Mouse (Mus musculus) forebrain, embryonic 13.5 days (tissue): ENCODE data around the gene Pcyt1a. TPM values are rescaled to one million over a fixed set of nuclear protein-coding genes. Genes with fewer than 3 reads are reported as not detected.
"Not testable (repeated sequence)": the region's sequence is repeated elsewhere in the genome, so short reads cannot be mapped to it uniquely, and the experiment has no call there.

Source experiments
- ATAC-seq: fragments of 200-750 bp; cut with Nextera tagmentation; 2 replicates; pipeline ENCODE4 v1.8.0; 2017
- H3K27ac ChIP-seq: fragments of 300-500 bp; sonication (generic); 2 replicates; pipeline ENCODE4 v1.5.1; 2015; ENCODE audit warnings: inconsistent platforms, mild to moderate bottlenecking, moderate library complexity
- H3K27me3 ChIP-seq: fragments of 300-500 bp; sonication (generic); 2 replicates; pipeline ENCODE4 v1.6.1; 2015; ENCODE audit warnings: mild to moderate bottlenecking, inconsistent platforms
- H3K36me3 ChIP-seq: fragments of 300-500 bp; sonication (generic); 2 replicates; pipeline ENCODE4 v1.6.1; 2015; ENCODE audit warnings: mild to moderate bottlenecking, inconsistent platforms; ENCODE audit not compliant: poor library complexity, severe bottlenecking
- H3K4me1 ChIP-seq: fragments of 300-500 bp; sonication (generic); 2 replicates; pipeline ENCODE4 v1.6.1; 2015; ENCODE audit warnings: inconsistent platforms
- H3K4me2 ChIP-seq: fragments of 300-500 bp; sonication (generic); 2 replicates; pipeline ENCODE4 v1.6.1; 2015; ENCODE audit warnings: inconsistent platforms, mild to moderate bottlenecking, moderate library complexity
- H3K4me3 ChIP-seq: fragments of 300-500 bp; sonication (generic); 2 replicates; pipeline ENCODE4 v1.5.1; 2015; ENCODE audit warnings: mild to moderate bottlenecking, inconsistent platforms
- H3K9ac ChIP-seq: fragments of 300-500 bp; sonication (generic); 2 replicates; pipeline ENCODE4 v1.6.1; 2015; ENCODE audit warnings: mild to moderate bottlenecking, inconsistent platforms
- H3K9me3 ChIP-seq: fragments of 300-500 bp; sonication (generic); replicated peaks from 2 replicates; pipeline ENCODE4 v1.6.1; 2016; ENCODE audit warnings: inconsistent platforms
- WGBS: fragments of 180-500 bp; shearing (Covaris S2); methylation state at CpG from one replicate; pipeline ENCODE4 v1.1.7; 2015; 5-methylcytosine and 5-hydroxymethylcytosine counted together
- polyA plus RNA-seq: library from polyadenylated mRNA; unstranded; fragments of >200 nt; fragmentation: Nextera tagmentation; extraction: Ambion mirVana; gene quantifications from 2 replicates; pipeline ENCODE4 v1.2.1, GENCODE M21; 2015

The Pcyt1a gene
- polyA plus RNA-seq, 1 experiment from 2014 or later: 44.1 TPM

DNA sequence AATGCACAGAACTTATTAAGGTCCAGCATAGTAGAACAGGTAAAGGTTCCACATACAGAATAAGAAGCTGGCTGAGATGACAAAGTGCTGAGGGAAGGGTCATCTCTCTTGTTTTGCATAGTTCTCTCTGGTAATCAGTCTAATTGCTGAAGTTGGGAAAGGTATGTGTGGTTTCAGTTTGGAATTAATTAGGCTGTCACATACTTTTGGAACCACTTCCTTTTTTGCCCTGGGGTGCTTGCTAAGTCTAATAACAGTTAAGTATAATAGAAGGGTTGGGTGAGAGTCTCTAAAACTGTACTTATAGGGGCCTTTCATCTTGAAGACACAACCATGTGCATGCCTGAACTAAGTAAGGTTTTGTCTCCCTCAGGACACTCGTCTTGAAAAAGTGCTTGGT lies 5.9 kb downstream of the Pcyt1a start:
- H3K4me2 ChIP-seq: no peak overlapping the region
- no peak overlapping the region for H3K9ac ChIP-seq
- ATAC-seq: no peak
- H3K9me3 ChIP-seq: no peaks in the 10 kb centered on the region
- H3K27me3 ChIP-seq: no peaks in the 10 kb centered on the region
- peaks cover 5% of the 10 kb centered on the region for H3K4me1 ChIP-seq
- no peak overlapping the region for H3K27ac ChIP-seq
- H3K4me3 ChIP-seq: no peak overlapping the region
- WGBS: 78% methylated on average over 1 of the region's 1 CpGs
- H3K36me3 ChIP-seq: no peaks in the 10 kb centered on the region; the same call in 1 of the 2 replicates

- H3K4me2 ChIP-seq: no peak overlapping the region
- no peaks in the 10 kb centered on the region for H3K27me3 ChIP-seq
- no peaks in the 10 kb centered on the region for H3K4me1 ChIP-seq
- 98% methylated on average over 1 of the region's 1 CpGs for WGBS
- no peak overlapping the region for H3K9ac ChIP-seq
- H3K4me3 ChIP-seq: no peak overlapping the region
- no peak overlapping the region for H3K27ac ChIP-seq
- H3K36me3 ChIP-seq: no peaks in the 10 kb centered on the region; the same call in 1 of the 2 replicates
- no peak for ATAC-seq
- no peaks in the 10 kb centered on the region for H3K9me3 ChIP-seq
These were observed 6.5 kb downstream of the Pcyt1a start for GRCm38 (mm10) chr16:32437266-32437665.

DNA sequence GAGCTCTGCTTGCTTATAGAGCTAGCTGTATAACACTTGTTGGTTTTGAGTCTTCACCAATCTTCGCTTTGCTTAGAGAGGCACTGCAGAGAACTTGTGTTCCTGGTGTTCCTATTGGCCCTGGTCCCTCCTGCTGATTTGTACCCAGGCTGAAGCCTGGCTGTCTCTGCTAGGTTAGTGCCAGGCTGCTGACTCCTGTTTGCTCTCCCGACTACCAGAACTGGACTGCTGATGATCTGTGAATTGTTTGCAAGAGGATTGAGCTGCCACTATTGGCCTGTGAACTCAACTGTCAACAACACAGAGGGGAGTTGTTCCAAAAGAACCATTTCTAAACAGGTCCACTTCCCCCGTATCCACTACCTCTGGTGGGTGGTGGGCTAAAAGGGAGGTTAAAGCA lies 10.7 kb downstream of the Pcyt1a start:
- no peak for ATAC-seq
- no peaks in the 10 kb centered on the region; the same call in 1 of the 2 replicates for H3K36me3 ChIP-seq
- H3K9ac ChIP-seq: no peak overlapping the region
- H3K27ac ChIP-seq: no peak overlapping the region
- H3K9me3 ChIP-seq: no peaks in the 10 kb centered on the region
- H3K4me3 ChIP-seq: no peak overlapping the region
- WGBS: 95% methylated on average over 3 of the region's 3 CpGs
- no peaks in the 10 kb centered on the region for H3K27me3 ChIP-seq
- no peaks in the 10 kb centered on the region for H3K4me1 ChIP-seq
- H3K4me2 ChIP-seq: no peak overlapping the region

DNA sequence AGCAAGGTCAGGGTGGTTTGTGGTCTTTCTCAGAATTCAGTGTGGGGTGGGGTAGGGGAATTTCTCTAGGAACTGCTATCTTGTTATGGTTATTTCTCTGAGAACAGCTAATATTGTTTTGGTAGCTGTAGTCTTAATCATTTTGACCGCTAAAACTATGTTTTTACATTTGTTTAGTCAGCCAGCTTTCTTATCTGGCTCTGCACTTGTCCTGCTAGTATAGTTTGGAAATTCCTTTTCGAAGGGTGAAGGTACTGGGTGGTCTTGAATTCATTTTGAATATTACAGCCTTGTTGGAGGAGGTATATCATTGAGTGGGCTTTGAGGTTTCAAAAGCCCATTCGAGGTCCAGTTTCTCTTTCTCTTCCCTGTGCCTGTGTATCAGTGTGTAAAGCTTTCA lies 13.9 kb downstream of the Pcyt1a start:
- H3K9me3 ChIP-seq, H3K4me2 ChIP-seq, H3K27ac ChIP-seq, H3K4me1 ChIP-seq, ATAC-seq, H3K36me3 ChIP-seq, H3K9ac ChIP-seq, H3K4me3 ChIP-seq, H3K27me3 ChIP-seq: not testable (repeated sequence)
- WGBS: 87% methylated on average over 3 of the region's 3 CpGs

GRCm38 (mm10) chr16:32445558-32445957 lies 14.8 kb downstream of the Pcyt1a start:
- H3K4me2 ChIP-seq: no peak overlapping the region
- WGBS: 97% methylated on average over 1 of the region's 1 CpGs
- no peak overlapping the region for H3K9ac ChIP-seq
- H3K4me1 ChIP-seq: no peaks in the 10 kb centered on the region
- H3K4me3 ChIP-seq: no peak overlapping the region
- H3K9me3 ChIP-seq: no peaks in the 10 kb centered on the region
- ATAC-seq: no peak
- no peaks in the 10 kb centered on the region for H3K36me3 ChIP-seq
- no peaks in the 10 kb centered on the region for H3K27me3 ChIP-seq
- H3K27ac ChIP-seq: no peak overlapping the region

GRCm38 (mm10) chr16:32446563-32447138 lies 15.9 kb downstream of the Pcyt1a start:
- Histone ChIP-seq H3K9me3 (no peaks in the 10 kb centered on the region), H3K4me1 (no peaks in the 10 kb centered on the region), H3K4me3 (no peak overlapping the region), H3K9ac (no peak overlapping the region), H3K27ac (no peak overlapping the region), H3K4me2 (no peak overlapping the region), H3K36me3 (peaks cover 1% of the 10 kb centered on the region; the same call in 1 of the 2 replicates), H3K27me3 (no peaks in the 10 kb centered on the region)
- no peak for ATAC-seq
- 92% methylated on average over 2 of the region's 2 CpGs for WGBS

GRCm38 (mm10) chr16:32449665-32450064 lies 18.9 kb downstream of the Pcyt1a start:
- H3K4me1 ChIP-seq: no peaks in the 10 kb centered on the region
- no peak overlapping the region for H3K4me2 ChIP-seq
- no peaks in the 10 kb centered on the region for H3K27me3 ChIP-seq
- H3K9me3 ChIP-seq: no peaks in the 10 kb centered on the region
- no peak overlapping the region for H3K27ac ChIP-seq
- WGBS: 94% methylated on average over 3 of the region's 3 CpGs
- no peak for ATAC-seq
- no peak overlapping the region for H3K9ac ChIP-seq
- peaks cover 20% of the 10 kb centered on the region for H3K36me3 ChIP-seq
- H3K4me3 ChIP-seq: no peak overlapping the region

DNA sequence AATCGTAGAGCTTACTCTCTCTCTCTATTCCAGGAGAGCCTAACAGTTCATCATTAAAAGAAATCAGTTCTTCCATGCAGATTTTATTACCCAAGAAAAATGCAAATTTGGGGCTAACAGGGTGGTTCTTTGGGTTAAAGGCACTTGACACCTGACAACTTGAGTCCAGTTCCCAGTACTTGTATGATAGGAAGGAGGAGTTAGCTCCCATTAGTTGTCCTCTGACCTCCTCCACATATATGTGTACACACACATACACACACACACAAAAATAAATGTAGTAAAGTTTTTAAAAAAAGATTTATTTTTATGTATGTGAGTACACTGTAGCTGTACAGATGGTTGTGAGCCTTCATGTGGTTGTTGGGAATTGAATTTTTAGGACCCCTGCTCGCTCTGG lies 19.4 kb downstream of the Pcyt1a start:
- Histone ChIP-seq H3K9ac (no peak overlapping the region), H3K4me2 (no peak overlapping the region), H3K27ac (no peak overlapping the region), H3K27me3 (no peaks in the 10 kb centered on the region), H3K4me3 (no peak overlapping the region), H3K4me1 (no peaks in the 10 kb centered on the region), H3K36me3 (peaks cover 23% of the 10 kb centered on the region), H3K9me3 (no peaks in the 10 kb centered on the region)
- ATAC-seq: no peak
- 93% methylated on average over 2 of the region's 2 CpGs for WGBS

GRCm38 (mm10) chr16:32453102-32453501 lies 22.4 kb downstream of the Pcyt1a start:
- no peak overlapping the region for H3K4me3 ChIP-seq
- H3K4me2 ChIP-seq: no peak overlapping the region
- H3K9me3 ChIP-seq: no peaks in the 10 kb centered on the region
- H3K27me3 ChIP-seq: no peaks in the 10 kb centered on the region
- peaks cover 35% of the 10 kb centered on the region for H3K36me3 ChIP-seq
- no peak overlapping the region for H3K9ac ChIP-seq
- WGBS: 98% methylated on average over 8 of the region's 8 CpGs
- no peaks in the 10 kb centered on the region for H3K4me1 ChIP-seq
- ATAC-seq: no peak
- H3K27ac ChIP-seq: no peak overlapping the region

GRCm38 (mm10) chr16:32454646-32455045 lies 23.9 kb downstream of the Pcyt1a start:
- H3K27me3 ChIP-seq: no peaks in the 10 kb centered on the region
- H3K9ac ChIP-seq: no peak overlapping the region
- no peak for ATAC-seq
- no peak overlapping the region for H3K4me2 ChIP-seq
- peaks cover 35% of the 10 kb centered on the region for H3K36me3 ChIP-seq
- no peak overlapping the region for H3K27ac ChIP-seq
- H3K4me3 ChIP-seq: no peak overlapping the region
- no peaks in the 10 kb centered on the region for H3K4me1 ChIP-seq
- no peaks in the 10 kb centered on the region for H3K9me3 ChIP-seq
- 92% methylated on average over 5 of the region's 5 CpGs for WGBS

GRCm38 (mm10) chr16:32456086-32456485 lies 25.4 kb downstream of the Pcyt1a start:
- Histone ChIP-seq H3K4me1 (no peaks in the 10 kb centered on the region), H3K27me3 (no peaks in the 10 kb centered on the region), H3K4me2 (no peak overlapping the region), H3K4me3 (no peak overlapping the region), H3K9me3 (no peaks in the 10 kb centered on the region), H3K27ac (no peak overlapping the region), H3K9ac (no peak overlapping the region), H3K36me3 (peaks cover 35% of the 10 kb centered on the region)
- no peak for ATAC-seq

DNA sequence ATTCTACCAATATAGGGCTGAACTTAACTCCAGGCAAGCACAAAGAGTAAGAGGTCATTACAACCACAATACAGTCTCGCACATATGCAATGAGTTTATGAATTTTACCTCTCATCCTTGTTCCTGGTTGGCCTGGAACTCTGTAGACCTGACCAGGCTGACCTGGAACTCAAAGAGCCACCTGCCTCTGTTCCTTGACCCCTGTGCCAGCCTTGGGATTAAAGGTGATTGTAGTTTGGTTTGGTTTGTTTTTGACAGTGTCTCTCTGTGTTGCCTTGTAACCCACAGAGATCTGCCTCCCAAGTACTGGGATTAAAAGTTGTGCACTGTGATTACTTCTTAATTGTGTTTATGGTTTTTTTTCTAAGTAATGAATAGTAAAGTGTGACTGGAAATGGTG lies 26.0 kb downstream of the Pcyt1a start:
- Histone ChIP-seq H3K9me3 (no peaks in the 10 kb centered on the region), H3K9ac (no peak overlapping the region), H3K27ac (no peak overlapping the region), H3K4me2 (no peak overlapping the region), H3K36me3 (peaks cover 33% of the 10 kb centered on the region), H3K27me3 (no peaks in the 10 kb centered on the region), H3K4me3 (no peak overlapping the region), H3K4me1 (no peaks in the 10 kb centered on the region)
- WGBS: 94% methylated on average over 1 of the region's 1 CpGs
- ATAC-seq: no peak

DNA sequence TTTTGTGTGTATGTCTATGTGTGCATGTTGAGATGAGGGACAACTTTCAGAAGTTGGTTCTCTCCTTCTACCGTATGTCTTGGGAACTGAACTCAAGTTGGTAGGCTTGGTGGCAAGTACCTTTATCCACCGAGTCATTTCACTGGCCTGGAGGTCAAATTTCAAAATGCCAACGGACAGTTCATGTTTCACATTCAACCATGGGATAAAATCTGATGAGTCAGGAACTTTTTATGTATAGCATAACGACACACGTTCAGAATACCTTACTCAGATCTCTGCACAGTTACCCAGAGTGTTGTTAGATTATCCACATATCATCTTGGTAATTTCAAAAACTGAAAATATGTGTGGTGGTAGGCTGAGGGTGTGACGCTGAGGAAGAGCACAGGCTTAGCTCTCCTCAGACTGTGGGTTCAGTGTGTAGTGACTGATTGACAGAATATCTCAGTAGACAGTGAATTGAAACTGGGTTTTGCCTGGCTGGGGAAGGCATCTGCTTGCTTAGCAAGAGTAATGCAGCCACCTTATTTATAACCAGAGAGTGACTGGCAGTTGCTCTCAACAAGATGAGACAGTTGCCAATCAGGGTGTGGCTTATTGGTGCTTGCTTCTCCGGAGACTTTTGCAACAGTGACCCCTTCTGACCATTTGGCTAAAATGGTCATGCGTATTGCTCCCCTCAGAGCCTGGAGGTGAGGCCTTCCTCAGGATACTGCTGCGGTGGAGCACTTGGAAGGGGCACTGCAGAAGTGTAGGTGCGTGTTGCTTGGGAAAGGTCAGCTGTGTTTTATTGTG lies 27.1 kb downstream of the Pcyt1a start:
- Histone ChIP-seq H3K36me3 (peaks cover 31% of the 10 kb centered on the region), H3K9me3 (no peaks in the 10 kb centered on the region), H3K4me2 (no peak overlapping the region), H3K4me1 (no peaks in the 10 kb centered on the region), H3K9ac (no peak overlapping the region), H3K4me3 (no peak overlapping the region), H3K27ac (no peak overlapping the region), H3K27me3 (no peaks in the 10 kb centered on the region)
- 70% methylated on average over 10 of the region's 10 CpGs for WGBS
- ATAC-seq: no peak
